Mouse (Mus musculus): ENCODE measurements at regions not wholly inside any gene's neighbourhood (a gene's known extent, or its start where the extent isn't known, plus 50 kb on each side); places are given as distances from the start of the nearest gene placed in this dataset.

- TF ChIP-seq POLR2A (IDR thresholded peaks at IDR 0.05; ENCODE audit: borderline replicate concordance, extremely low read depth, insufficient read depth, insufficient read length, poor library complexity, severe bottlenecking) = no peak
- no peak for TF ChIP-seq CTCF (IDR thresholded peaks at IDR 0.05; ENCODE audit: borderline replicate concordance, extremely low read depth, insufficient read depth, insufficient read length)
Observed at GRCm38 (mm10) chr2:11038440-11038839, 133.5 kb upstream of the Prkcq start.

Measured in brain, embryonic 14.5 days (tissue).